Mouse (Mus musculus): ENCODE measurements around the gene Mr1.
A peak's percentile ranks its signal among the peaks of the same experiment; 100 is the strongest.

Gene Mr1

GRCm38 (mm10) chr1:155127429-155127934 lies 19.1 kb downstream of the Mr1 start:
- no peak for DNase-seq (ENCODE audit: low read depth, low spot score)

GRCm38 (mm10) chr1:155126716-155127115 lies 19.9 kb downstream of the Mr1 start:
- DNase-seq (ENCODE audit: low read depth, low spot score), result no peak

- no peak for DNase-seq (ENCODE audit: low read depth, low spot score)
Measured at GRCm38 (mm10) chr1:155124397-155124796, 22.2 kb downstream of the Mr1 start.

GRCm38 (mm10) chr1:155121977-155122939 lies 24.4 kb downstream of the Mr1 start:
- no peak for DNase-seq (ENCODE audit: low read depth, low spot score)

GRCm38 (mm10) chr1:155119719-155120118 lies 26.9 kb downstream of the Mr1 start:
- DNase-seq (ENCODE audit: low read depth, low spot score), result no peak

GRCm38 (mm10) chr1:155113946-155114345 lies 32.7 kb downstream of the Mr1 start:
- DNase-seq (ENCODE audit: low read depth, low spot score), result peak; percentile 48

- no peak for DNase-seq (ENCODE audit: low read depth, low spot score)
Measured at GRCm38 (mm10) chr1:155112875-155113274, 33.7 kb downstream of the Mr1 start.

- no peak for DNase-seq (ENCODE audit: low read depth, low spot score)
Measured at GRCm38 (mm10) chr1:155112118-155112517, 34.5 kb downstream of the Mr1 start.

GRCm38 (mm10) chr1:155111491-155111890 lies 35.1 kb downstream of the Mr1 start:
- DNase-seq (ENCODE audit: low read depth, low spot score), result no peak

GRCm38 (mm10) chr1:155109387-155110350 lies 36.9 kb downstream of the Mr1 start:
- no peak for DNase-seq (ENCODE audit: low read depth, low spot score)

GRCm38 (mm10) chr1:155108412-155108811 lies 38.2 kb downstream of the Mr1 start:
- DNase-seq (ENCODE audit: low read depth, low spot score), result no peak

GRCm38 (mm10) chr1:155107843-155108242 lies 38.8 kb downstream of the Mr1 start:
- no peak for DNase-seq (ENCODE audit: low read depth, low spot score)

- DNase-seq (ENCODE audit: low read depth, low spot score), result no peak
Measured at GRCm38 (mm10) chr1:155106310-155106709, 40.3 kb downstream of the Mr1 start.

- DNase-seq (ENCODE audit: low read depth, low spot score), result no peak
Measured at GRCm38 (mm10) chr1:155103991-155104390, 42.6 kb downstream of the Mr1 start.

- DNase-seq (ENCODE audit: low read depth, low spot score), result no peak
Measured at GRCm38 (mm10) chr1:155102631-155103030, 44.0 kb downstream of the Mr1 start.

GRCm38 (mm10) chr1:155099280-155099848 lies 47.2 kb downstream of the Mr1 start, which contains the start of gene Ier5:
Gene Ier5 (minus strand): TSS chr1:155099636.
- peak; percentile 96 for DNase-seq (ENCODE audit: low read depth, low spot score)

- peak; percentile 29 for DNase-seq (ENCODE audit: low read depth, low spot score)
Measured at GRCm38 (mm10) chr1:155098486-155099279, 47.9 kb downstream of the Mr1 start.

- DNase-seq (ENCODE audit: low read depth, low spot score), result no peak
Measured at GRCm38 (mm10) chr1:155097931-155098485, 48.6 kb downstream of the Mr1 start.

GRCm38 (mm10) chr1:155097354-155097753 lies 49.3 kb downstream of the Mr1 start:
- no peak for DNase-seq (ENCODE audit: low read depth, low spot score)

GRCm38 (mm10) chr1:155096620-155097261 lies 49.9 kb downstream of the Mr1 start:
- no peak for DNase-seq (ENCODE audit: low read depth, low spot score)
